Mouse (Mus musculus): ENCODE results near the gene Tomm20. TPM values are rescaled to one million over a fixed set of nuclear protein-coding genes. Genes with fewer than 3 reads are reported as not detected.
"Not testable (repeated sequence)": the region's sequence is repeated elsewhere in the genome, so short reads cannot be mapped to it uniquely, and the experiment has no call there.

Gene Tomm20
- polyA plus RNA-seq, 1 experiment from 2014 or later, result 191 TPM

GRCm38 (mm10) chr8:126914609-126915375, 30.9 kb downstream of the Tomm20 start:
- H3K9ac ChIP-seq (replicated peaks; ENCODE audit: low read depth, low read length), result no peak overlapping the region
- no peaks in the 10 kb centered on the region for H3K27me3 ChIP-seq (replicated peaks; ENCODE audit: control insufficient read depth, insufficient read depth, low read length)
- ATAC-seq, result no peak
- 48% methylated on average over 10 of the region's 10 CpGs for WGBS
- no peak overlapping the region for H3K4me3 ChIP-seq (replicated peaks; ENCODE audit: low read length)
- H3K9me3 ChIP-seq (ENCODE audit: control insufficient read depth, low read length), result no peaks in the 10 kb centered on the region
- no peak overlapping the region for H3K4me2 ChIP-seq (ENCODE audit: low read length)
- no peak overlapping the region for H3K27ac ChIP-seq (ENCODE audit: low read length)
- peaks cover 11% of the 10 kb centered on the region for H3K4me1 ChIP-seq (replicated peaks; ENCODE audit: control insufficient read depth, insufficient read depth, low read length)
- no peaks in the 10 kb centered on the region for H3K36me3 ChIP-seq (ENCODE audit: control insufficient read depth, insufficient read depth)

DNA sequence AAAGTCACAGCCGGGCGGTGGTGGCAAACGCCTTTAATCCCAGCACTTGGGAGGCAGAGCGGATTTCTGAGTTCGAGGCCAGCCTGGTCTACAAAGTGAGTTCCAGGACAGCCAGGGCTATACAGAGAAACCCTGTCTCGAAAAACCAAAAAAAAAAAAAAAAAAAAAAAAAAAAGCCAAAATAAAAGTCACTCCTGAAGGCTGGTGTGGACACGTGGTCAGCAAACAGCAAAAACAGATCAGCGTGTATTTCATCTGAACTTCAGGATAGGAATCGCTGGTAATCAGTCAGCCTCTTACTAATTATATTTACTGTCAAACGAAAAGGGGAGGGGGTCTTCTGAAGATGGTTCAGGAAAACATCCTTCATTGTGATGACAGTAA, 31.5 kb downstream of the Tomm20 start:
- not testable (repeated sequence) for H3K27ac ChIP-seq (ENCODE audit: low read length); H3K4me2 ChIP-seq (ENCODE audit: low read length); H3K36me3 ChIP-seq (ENCODE audit: control insufficient read depth, insufficient read depth); H3K9me3 ChIP-seq (ENCODE audit: control insufficient read depth, low read length); H3K9ac ChIP-seq (replicated peaks; ENCODE audit: low read depth, low read length); H3K4me3 ChIP-seq (replicated peaks; ENCODE audit: low read length); ATAC-seq; H3K27me3 ChIP-seq (replicated peaks; ENCODE audit: control insufficient read depth, insufficient read depth, low read length)
- H3K4me1 ChIP-seq (replicated peaks; ENCODE audit: control insufficient read depth, insufficient read depth, low read length), result peaks cover 11% of the 10 kb centered on the region
- 67% methylated on average over 9 of the region's 10 CpGs for WGBS

DNA sequence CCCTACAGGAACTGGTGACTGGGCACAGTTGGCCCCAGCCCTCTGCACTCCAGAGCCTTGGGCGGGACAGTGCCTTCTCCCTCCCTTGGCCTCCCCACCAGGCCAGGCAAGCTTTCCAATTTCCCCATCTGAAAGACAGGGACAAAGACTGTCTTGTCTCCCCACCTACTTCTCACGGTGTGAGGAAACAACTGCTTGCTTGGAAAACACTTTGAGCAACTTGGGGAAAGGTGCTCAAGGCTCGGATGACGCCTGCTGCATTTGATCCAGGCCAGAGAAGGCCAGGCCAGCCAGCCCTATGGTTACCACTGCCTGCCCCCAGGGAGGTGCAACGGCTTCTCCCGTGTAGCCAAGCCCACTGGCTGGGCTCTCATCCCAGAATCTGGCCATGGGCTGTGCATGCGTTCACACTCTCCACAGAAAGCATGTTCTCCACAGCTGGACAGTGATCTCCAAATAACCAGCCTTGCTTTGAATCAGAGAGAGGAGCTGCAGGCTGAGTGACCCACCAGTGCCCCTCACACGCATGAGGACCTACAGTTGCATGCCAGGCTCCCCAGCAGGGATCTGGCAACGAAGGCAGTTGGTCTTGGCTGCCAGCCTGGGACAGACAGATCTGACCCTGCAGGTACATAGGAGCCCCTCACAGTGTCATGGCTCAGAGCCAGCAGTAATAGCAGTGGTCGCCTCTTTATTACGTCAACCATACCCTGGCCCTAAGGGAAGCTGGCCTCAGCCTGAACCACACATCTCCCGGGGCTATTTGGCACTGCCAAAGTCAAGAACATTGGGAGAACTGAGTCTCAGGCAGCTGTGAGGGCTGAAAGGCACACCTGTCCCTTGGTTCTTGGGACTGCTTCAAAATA, 32.2 kb downstream of the Tomm20 start:
- H3K9ac ChIP-seq (replicated peaks; ENCODE audit: low read depth, low read length), result no peak overlapping the region
- no peak overlapping the region for H3K4me2 ChIP-seq (ENCODE audit: low read length)
- no peak overlapping the region for H3K4me3 ChIP-seq (replicated peaks; ENCODE audit: low read length)
- no peaks in the 10 kb centered on the region for H3K9me3 ChIP-seq (ENCODE audit: control insufficient read depth, low read length)
- no peak overlapping the region for H3K27ac ChIP-seq (ENCODE audit: low read length)
- H3K36me3 ChIP-seq (ENCODE audit: control insufficient read depth, insufficient read depth), result no peaks in the 10 kb centered on the region
- ATAC-seq, result peak; percentile 40
- peaks cover 11% of the 10 kb centered on the region for H3K4me1 ChIP-seq (replicated peaks; ENCODE audit: control insufficient read depth, insufficient read depth, low read length)
- H3K27me3 ChIP-seq (replicated peaks; ENCODE audit: control insufficient read depth, insufficient read depth, low read length), result no peaks in the 10 kb centered on the region
- WGBS, result 33% methylated on average over 12 of the region's 12 CpGs

GRCm38 (mm10) chr8:126909371-126909802, 36.3 kb downstream of the Tomm20 start:
- Histone ChIP-seq H3K4me3 (replicated peaks; ENCODE audit: low read length) (no peak overlapping the region), H3K27ac (ENCODE audit: low read length) (no peak overlapping the region), H3K36me3 (ENCODE audit: control insufficient read depth, insufficient read depth) (no peaks in the 10 kb centered on the region), H3K27me3 (replicated peaks; ENCODE audit: control insufficient read depth, insufficient read depth, low read length) (no peaks in the 10 kb centered on the region), H3K4me2 (ENCODE audit: low read length) (no peak overlapping the region), H3K9me3 (ENCODE audit: control insufficient read depth, low read length) (no peaks in the 10 kb centered on the region), H3K9ac (replicated peaks; ENCODE audit: low read depth, low read length) (no peak overlapping the region), H3K4me1 (replicated peaks; ENCODE audit: control insufficient read depth, insufficient read depth, low read length) (peaks cover 11% of the 10 kb centered on the region)
- no peak for ATAC-seq
- 79% methylated on average over 10 of the region's 10 CpGs for WGBS

- 90% methylated on average over 6 of the region's 6 CpGs for WGBS
These were observed 36.8 kb downstream of the Tomm20 start for GRCm38 (mm10) chr8:126908805-126909204.

DNA sequence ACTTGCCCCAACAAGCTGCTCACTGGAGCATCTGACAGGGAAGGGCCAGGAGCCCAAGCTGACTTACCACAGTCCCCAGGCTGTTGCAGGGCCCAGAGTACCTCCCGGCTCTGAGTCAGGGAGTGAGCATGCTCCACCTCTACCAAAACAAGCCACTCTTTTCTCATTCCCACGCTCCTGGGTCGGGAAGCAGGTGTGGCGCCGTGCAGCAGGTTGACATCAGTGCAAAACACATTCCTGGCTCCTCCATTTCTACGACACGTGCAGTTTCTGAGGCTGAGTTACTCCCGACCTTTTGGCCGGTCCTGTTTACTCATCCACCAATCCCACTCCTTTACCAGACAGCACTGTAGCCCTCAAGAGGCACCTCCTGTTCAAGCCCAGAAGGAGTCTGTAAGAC, 37.7 kb downstream of the Tomm20 start:
- no peaks in the 10 kb centered on the region for H3K9me3 ChIP-seq (ENCODE audit: control insufficient read depth, low read length)
- no peaks in the 10 kb centered on the region for H3K27me3 ChIP-seq (replicated peaks; ENCODE audit: control insufficient read depth, insufficient read depth, low read length)
- no peak overlapping the region for H3K4me3 ChIP-seq (replicated peaks; ENCODE audit: low read length)
- no peak overlapping the region for H3K4me2 ChIP-seq (ENCODE audit: low read length)
- WGBS, result 88% methylated on average over 9 of the region's 9 CpGs
- H3K9ac ChIP-seq (replicated peaks; ENCODE audit: low read depth, low read length), result no peak overlapping the region
- H3K36me3 ChIP-seq (ENCODE audit: control insufficient read depth, insufficient read depth), result no peaks in the 10 kb centered on the region
- no peak for ATAC-seq
- peaks cover under 1% of the 10 kb centered on the region for H3K4me1 ChIP-seq (replicated peaks; ENCODE audit: control insufficient read depth, insufficient read depth, low read length)
- no peak overlapping the region for H3K27ac ChIP-seq (ENCODE audit: low read length)

More at GRCm38 (mm10) chr8:126908805-126909204, 36.8 kb downstream of the Tomm20 start:
- Histone ChIP-seq H3K4me2 (ENCODE audit: low read length) (no peak overlapping the region), H3K27me3 (replicated peaks; ENCODE audit: control insufficient read depth, insufficient read depth, low read length) (no peaks in the 10 kb centered on the region), H3K9me3 (ENCODE audit: control insufficient read depth, low read length) (no peaks in the 10 kb centered on the region), H3K4me1 (replicated peaks; ENCODE audit: control insufficient read depth, insufficient read depth, low read length) (peaks cover 9% of the 10 kb centered on the region), H3K27ac (ENCODE audit: low read length) (no peak overlapping the region), H3K9ac (replicated peaks; ENCODE audit: low read depth, low read length) (no peak overlapping the region), H3K36me3 (ENCODE audit: control insufficient read depth, insufficient read depth) (no peaks in the 10 kb centered on the region), H3K4me3 (replicated peaks; ENCODE audit: low read length) (no peak overlapping the region)
- ATAC-seq, result no peak

DNA sequence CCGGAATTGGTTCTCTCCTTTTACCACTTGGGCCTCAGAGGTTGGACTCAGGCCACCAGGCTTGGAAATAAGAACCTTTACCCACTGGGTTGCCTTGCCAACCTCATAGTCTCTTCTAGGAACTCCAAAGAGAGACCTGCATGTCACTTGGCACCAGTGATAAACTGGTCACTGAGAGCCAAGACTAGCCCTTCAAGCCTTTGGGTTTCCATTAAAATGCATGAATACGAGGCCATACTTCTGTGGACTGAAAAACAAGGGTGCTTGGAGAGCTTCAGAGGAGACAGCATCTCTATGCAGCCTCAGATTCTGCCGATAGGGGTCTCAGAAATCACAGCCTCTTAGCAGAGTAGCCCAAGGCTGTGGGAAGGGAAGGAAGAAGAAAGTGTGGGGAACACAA, 38.3 kb downstream of the Tomm20 start:
- no peak overlapping the region for H3K9ac ChIP-seq (replicated peaks; ENCODE audit: low read depth, low read length)

DNA sequence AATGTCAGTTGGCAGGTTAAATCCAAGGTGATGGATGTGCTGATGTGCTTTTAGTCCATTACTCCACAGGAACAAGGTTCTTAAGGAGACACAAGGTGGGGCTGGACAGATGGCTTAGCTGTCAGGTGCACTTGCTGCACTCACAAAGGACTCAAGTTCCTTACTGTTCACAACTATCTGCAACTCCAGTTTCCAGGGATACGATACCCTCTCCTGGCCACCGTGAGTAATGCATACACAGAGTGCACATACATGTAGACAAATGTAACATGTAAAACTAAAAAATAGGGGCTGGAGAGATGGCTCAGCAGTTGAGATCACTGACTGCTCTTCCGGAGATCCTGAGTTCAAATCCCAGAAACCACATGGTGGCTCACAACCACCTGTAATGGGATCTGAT, 40.3 kb downstream of the Tomm20 start:
- ATAC-seq, result no peak
- no peak overlapping the region for H3K27ac ChIP-seq (ENCODE audit: low read length)
- H3K9ac ChIP-seq (replicated peaks; ENCODE audit: low read depth, low read length), result no peak overlapping the region
- no peaks in the 10 kb centered on the region for H3K9me3 ChIP-seq (ENCODE audit: control insufficient read depth, low read length)
- H3K36me3 ChIP-seq (ENCODE audit: control insufficient read depth, insufficient read depth), result no peaks in the 10 kb centered on the region
- no peak overlapping the region for H3K4me3 ChIP-seq (replicated peaks; ENCODE audit: low read length)
- H3K4me1 ChIP-seq (replicated peaks; ENCODE audit: control insufficient read depth, insufficient read depth, low read length), result no peaks in the 10 kb centered on the region
- no peaks in the 10 kb centered on the region for H3K27me3 ChIP-seq (replicated peaks; ENCODE audit: control insufficient read depth, insufficient read depth, low read length)
- H3K4me2 ChIP-seq (ENCODE audit: low read length), result no peak overlapping the region
- 95% methylated on average over 3 of the region's 3 CpGs for WGBS

More for the DNA sequence above, 38.3 kb downstream of the Tomm20 start:
- no peaks in the 10 kb centered on the region for H3K36me3 ChIP-seq (ENCODE audit: control insufficient read depth, insufficient read depth)
- H3K27ac ChIP-seq (ENCODE audit: low read length), result no peak overlapping the region
- H3K4me1 ChIP-seq (replicated peaks; ENCODE audit: control insufficient read depth, insufficient read depth, low read length), result no peaks in the 10 kb centered on the region
- H3K4me2 ChIP-seq (ENCODE audit: low read length), result no peak overlapping the region
- H3K9me3 ChIP-seq (ENCODE audit: control insufficient read depth, low read length), result no peaks in the 10 kb centered on the region
- no peak overlapping the region for H3K4me3 ChIP-seq (replicated peaks; ENCODE audit: low read length)
- 65% methylated on average over 3 of the region's 3 CpGs for WGBS
- no peaks in the 10 kb centered on the region for H3K27me3 ChIP-seq (replicated peaks; ENCODE audit: control insufficient read depth, insufficient read depth, low read length)
- peak; percentile 77 for ATAC-seq

DNA sequence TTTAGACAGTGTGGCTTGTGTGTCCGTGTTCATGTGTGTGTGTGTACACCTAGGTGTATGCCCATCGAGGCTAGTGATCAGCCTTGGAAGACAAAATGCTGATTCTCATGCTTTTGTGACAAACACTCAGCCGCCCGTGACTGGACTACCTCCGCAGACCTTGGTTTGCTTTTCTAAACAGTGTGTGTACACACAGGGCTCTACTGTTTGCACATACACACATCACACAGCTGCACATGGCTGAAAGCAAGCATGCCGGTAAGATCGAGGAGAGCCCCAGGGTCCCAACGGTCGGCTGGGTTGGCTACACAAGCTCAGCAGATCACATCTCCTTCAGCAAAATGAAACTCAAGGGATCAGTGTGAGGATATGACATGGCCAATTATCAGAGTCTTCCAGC, 41.7 kb downstream of the Tomm20 start:
- Histone ChIP-seq H3K4me1 (replicated peaks; ENCODE audit: control insufficient read depth, insufficient read depth, low read length) (no peaks in the 10 kb centered on the region), H3K27me3 (replicated peaks; ENCODE audit: control insufficient read depth, insufficient read depth, low read length) (no peaks in the 10 kb centered on the region), H3K27ac (ENCODE audit: low read length) (no peak overlapping the region), H3K9me3 (ENCODE audit: control insufficient read depth, low read length) (no peaks in the 10 kb centered on the region), H3K36me3 (ENCODE audit: control insufficient read depth, insufficient read depth) (no peaks in the 10 kb centered on the region), H3K4me3 (replicated peaks; ENCODE audit: low read length) (no peak overlapping the region), H3K4me2 (ENCODE audit: low read length) (no peak overlapping the region), H3K9ac (replicated peaks; ENCODE audit: low read depth, low read length) (no peak overlapping the region)
- ATAC-seq, result no peak
- WGBS, result 93% methylated on average over 9 of the region's 9 CpGs
